Mouse (Mus musculus) lung, postnatal 10 days (tissue): Measurements from ENCODE around the gene Rpl6.
"Not testable (repeated sequence)": the region's sequence is repeated elsewhere in the genome, so short reads cannot be mapped to it uniquely, and the experiment has no call there.

Source experiments
- DNase-seq: peaks from one replicate; pipeline ENCODE4 v3.0.0; 2021

Gene Rpl6

GRCm38 (mm10) chr5:121226406-121226805 is 22.1 kb downstream of the Rpl6 start:
- DNase-seq: no peak

GRCm38 (mm10) chr5:121226845-121227244 is 22.6 kb downstream of the Rpl6 start:
- no peak for DNase-seq

GRCm38 (mm10) chr5:121227330-121227729 is 23.0 kb downstream of the Rpl6 start:
- not testable (repeated sequence) for DNase-seq

- no peak for DNase-seq
These were observed 24.9 kb downstream of the Rpl6 start for GRCm38 (mm10) chr5:121229182-121229581.

GRCm38 (mm10) chr5:121230811-121231210 is 26.5 kb downstream of the Rpl6 start:
- DNase-seq: no peak

GRCm38 (mm10) chr5:121232789-121233188 is 28.5 kb downstream of the Rpl6 start:
- DNase-seq: no peak

GRCm38 (mm10) chr5:121233726-121234125 is 29.4 kb downstream of the Rpl6 start:
- DNase-seq: no peak

- DNase-seq: no peak
These were observed 31.9 kb downstream of the Rpl6 start for GRCm38 (mm10) chr5:121236171-121236570.

GRCm38 (mm10) chr5:121238208-121238607 is 33.9 kb downstream of the Rpl6 start:
- no peak for DNase-seq

- no peak for DNase-seq
These were observed 35.6 kb downstream of the Rpl6 start for GRCm38 (mm10) chr5:121239846-121240245.

- DNase-seq: no peak
These were observed 36.9 kb downstream of the Rpl6 start for GRCm38 (mm10) chr5:121241182-121241581.

- DNase-seq: no peak
These were observed 38.0 kb downstream of the Rpl6 start for GRCm38 (mm10) chr5:121242261-121242660.

- DNase-seq: no peak
These were observed 38.4 kb downstream of the Rpl6 start for GRCm38 (mm10) chr5:121242701-121243100.

- no peak for DNase-seq
These were observed 39.5 kb downstream of the Rpl6 start for GRCm38 (mm10) chr5:121243676-121244364.

GRCm38 (mm10) chr5:121244365-121244731 is 40.1 kb downstream of the Rpl6 start:
- no peak for DNase-seq

- DNase-seq: no peak
These were observed 40.9 kb downstream of the Rpl6 start for GRCm38 (mm10) chr5:121245201-121245600.

GRCm38 (mm10) chr5:121248766-121249394 is 44.6 kb downstream of the Rpl6 start:
- no peak for DNase-seq

GRCm38 (mm10) chr5:121249693-121250092 is 45.4 kb downstream of the Rpl6 start:
- DNase-seq: no peak

GRCm38 (mm10) chr5:121251813-121252212 is 47.5 kb downstream of the Rpl6 start:
- peak; percentile 5 for DNase-seq

GRCm38 (mm10) chr5:121253816-121254497 is 49.7 kb downstream of the Rpl6 start:
- no peak for DNase-seq

GRCm38 (mm10) chr5:121254977-121255376 is 50.7 kb downstream of the Rpl6 start:
- no peak for DNase-seq
